Mouse (Mus musculus): ENCODE data around the gene Abcg4. TPM values are rescaled to one million over a fixed set of nuclear protein-coding genes. Genes with fewer than 3 reads are reported as not detected.

Gene Abcg4
- polyA plus RNA-seq, 1 experiment from 2014 or later, result 3.0 TPM

DNA sequence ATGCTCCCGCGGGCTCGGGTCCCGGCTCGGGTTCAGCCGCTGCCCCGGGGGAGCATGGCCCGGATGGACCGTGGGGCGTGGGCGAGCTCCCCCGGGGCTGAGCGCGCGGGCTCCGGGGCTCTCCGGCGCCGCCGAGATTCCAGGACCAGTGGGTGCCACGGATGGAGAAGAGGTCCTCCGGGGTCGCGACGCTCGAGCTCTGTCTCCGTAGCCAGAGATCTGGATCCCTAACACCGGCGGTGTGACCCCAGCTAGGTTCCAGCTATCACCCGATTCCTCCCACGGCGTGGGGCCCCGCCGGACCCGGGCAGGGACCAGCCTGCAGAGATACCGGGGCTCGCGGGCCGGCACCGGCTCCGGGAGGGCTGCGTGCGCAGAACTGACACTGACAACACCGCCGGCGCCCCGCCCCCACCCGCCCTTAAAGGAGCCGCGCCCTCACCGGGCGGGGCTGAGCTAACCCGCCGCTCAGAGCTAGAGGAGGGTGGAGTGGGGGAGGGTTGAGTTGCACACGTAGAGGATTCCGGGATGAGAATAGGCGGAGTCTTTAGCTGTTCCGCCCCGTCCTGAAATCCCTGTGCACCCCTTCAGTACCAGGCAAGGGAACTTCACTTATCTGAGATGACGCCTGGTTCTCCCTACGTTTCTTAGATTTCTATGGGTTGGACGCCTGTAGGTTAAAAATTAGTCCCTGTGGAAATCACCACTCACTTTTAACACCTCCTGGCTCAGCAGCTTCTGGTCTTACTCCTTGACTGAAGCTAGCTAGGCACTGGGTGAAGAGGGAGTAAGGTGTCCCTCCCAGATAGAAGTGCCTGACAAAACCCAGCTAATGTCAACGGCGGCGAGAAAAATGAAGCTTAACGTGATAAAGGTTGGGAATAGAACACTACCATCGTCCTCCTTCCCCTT lies 31.7 kb upstream of the Abcg4 start, which contains the start of gene C2cd2l:
TSS of gene C2cd2l (minus strand) at position 399 of the 912 bp plus-strand sequence.
- Histone ChIP-seq H3K4me3 (ENCODE audit: low read length) (peak within 1 kb of the TSS; percentile 90), H3K9me3 (ENCODE audit: control insufficient read depth, low read length) (no peaks in the 10 kb centered on the region), H3K36me3 (ENCODE audit: control insufficient read depth, insufficient read depth, low read length) (0 out of 2 replicates have a peak, but pooled peaks cover 3% of the 10 kb centered on the region), H3K27me3 (replicated peaks; ENCODE audit: control insufficient read depth, insufficient read depth, low read length) (no peaks in the 10 kb centered on the region), H3K27ac (ENCODE audit: low read length) (peak within 1 kb of the TSS; percentile 78), H3K4me2 (ENCODE audit: low read depth, low read length) (peak within 1 kb of the TSS; percentile 88), H3K9ac (ENCODE audit: low read depth, low read length) (peak within 1 kb of the TSS; percentile 86), H3K4me1 (ENCODE audit: control insufficient read depth, insufficient read depth, low read length) (peaks cover 18% of the 10 kb centered on the region)
- WGBS, result under 1% methylated on average over 66 of the region's 67 CpGs
- peak; percentile 97 for ATAC-seq

DNA sequence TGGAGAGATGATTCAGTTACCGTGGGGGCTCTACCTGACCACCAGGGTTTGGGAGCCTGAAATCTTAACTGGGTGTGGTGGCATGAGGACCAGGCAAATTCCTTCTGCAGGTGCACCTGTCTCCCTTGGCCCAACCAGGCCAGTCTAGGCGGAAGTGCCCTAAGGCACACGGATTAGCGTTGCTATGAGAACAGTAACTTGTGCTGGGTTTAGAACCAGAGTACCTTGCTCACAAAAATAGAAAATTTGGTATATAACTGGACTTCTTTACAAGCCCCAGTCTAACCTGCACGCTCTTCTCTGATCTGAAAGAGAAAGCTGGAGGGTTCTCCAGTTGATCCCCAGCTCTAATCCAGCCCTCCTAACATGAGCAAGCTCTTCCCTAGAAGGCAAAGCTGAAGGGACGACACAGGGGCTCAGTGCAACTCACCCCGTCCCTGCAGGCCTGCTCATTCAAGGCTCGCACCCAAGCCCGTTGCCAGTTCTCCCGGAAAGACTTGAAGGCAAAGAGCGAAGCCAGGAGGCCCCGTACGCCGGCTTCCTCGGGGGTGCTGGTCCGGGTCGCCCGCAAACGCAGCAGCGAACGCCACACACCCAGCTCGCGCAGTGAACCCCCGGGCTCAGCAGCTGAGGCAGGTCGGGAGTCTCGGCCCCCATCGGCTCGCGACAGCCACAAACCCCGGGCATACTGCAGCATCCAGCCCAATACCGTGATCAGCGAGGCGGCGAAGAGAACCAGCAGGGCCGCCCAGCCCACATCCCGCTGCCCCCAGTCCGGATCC lies 30.9 kb upstream of the Abcg4 start:
- Histone ChIP-seq H3K27me3 (replicated peaks; ENCODE audit: control insufficient read depth, insufficient read depth, low read length) (no peaks in the 10 kb centered on the region), H3K36me3 (ENCODE audit: control insufficient read depth, insufficient read depth, low read length) (0 out of 2 replicates have a peak, but pooled peaks cover 3% of the 10 kb centered on the region), H3K27ac (ENCODE audit: low read length) (peak overlapping the region; percentile 78), H3K4me2 (ENCODE audit: low read depth, low read length) (peak overlapping the region; percentile 88), H3K4me1 (ENCODE audit: control insufficient read depth, insufficient read depth, low read length) (peaks cover 18% of the 10 kb centered on the region), H3K9me3 (ENCODE audit: control insufficient read depth, low read length) (no peaks in the 10 kb centered on the region), H3K4me3 (ENCODE audit: low read length) (peak overlapping the region; percentile 90), H3K9ac (ENCODE audit: low read depth, low read length) (peak overlapping the region; percentile 86)
- WGBS, result 3% methylated on average over 37 of the region's 37 CpGs
- ATAC-seq, result peak; percentile 16; the same call in 1 of the 2 replicates

DNA sequence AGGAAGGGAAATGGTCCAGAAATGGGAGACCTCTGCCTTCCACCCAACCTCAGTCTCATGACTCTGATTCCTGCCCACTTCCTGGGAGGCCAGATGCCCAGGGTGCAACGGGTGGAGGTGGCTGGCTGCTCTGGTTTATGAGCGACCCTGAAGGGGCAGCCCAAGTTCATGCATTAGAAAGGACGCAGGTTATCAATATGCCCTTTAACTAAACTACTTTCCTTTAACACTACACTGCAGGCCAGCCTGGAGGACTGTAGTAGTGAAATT lies 30.3 kb upstream of the Abcg4 start:
- Histone ChIP-seq H3K4me3 (ENCODE audit: low read length) (peak overlapping the region; percentile 90), H3K36me3 (ENCODE audit: control insufficient read depth, insufficient read depth, low read length) (0 out of 2 replicates have a peak, but pooled peaks cover 3% of the 10 kb centered on the region), H3K4me1 (ENCODE audit: control insufficient read depth, insufficient read depth, low read length) (peaks cover 18% of the 10 kb centered on the region), H3K4me2 (ENCODE audit: low read depth, low read length) (peak overlapping the region; percentile 88), H3K27me3 (replicated peaks; ENCODE audit: control insufficient read depth, insufficient read depth, low read length) (no peaks in the 10 kb centered on the region), H3K9me3 (ENCODE audit: control insufficient read depth, low read length) (no peaks in the 10 kb centered on the region), H3K9ac (ENCODE audit: low read depth, low read length) (peak overlapping the region; percentile 86), H3K27ac (ENCODE audit: low read length) (peak overlapping the region; percentile 78)
- 32% methylated on average over 3 of the region's 3 CpGs for WGBS
- no peak for ATAC-seq

DNA sequence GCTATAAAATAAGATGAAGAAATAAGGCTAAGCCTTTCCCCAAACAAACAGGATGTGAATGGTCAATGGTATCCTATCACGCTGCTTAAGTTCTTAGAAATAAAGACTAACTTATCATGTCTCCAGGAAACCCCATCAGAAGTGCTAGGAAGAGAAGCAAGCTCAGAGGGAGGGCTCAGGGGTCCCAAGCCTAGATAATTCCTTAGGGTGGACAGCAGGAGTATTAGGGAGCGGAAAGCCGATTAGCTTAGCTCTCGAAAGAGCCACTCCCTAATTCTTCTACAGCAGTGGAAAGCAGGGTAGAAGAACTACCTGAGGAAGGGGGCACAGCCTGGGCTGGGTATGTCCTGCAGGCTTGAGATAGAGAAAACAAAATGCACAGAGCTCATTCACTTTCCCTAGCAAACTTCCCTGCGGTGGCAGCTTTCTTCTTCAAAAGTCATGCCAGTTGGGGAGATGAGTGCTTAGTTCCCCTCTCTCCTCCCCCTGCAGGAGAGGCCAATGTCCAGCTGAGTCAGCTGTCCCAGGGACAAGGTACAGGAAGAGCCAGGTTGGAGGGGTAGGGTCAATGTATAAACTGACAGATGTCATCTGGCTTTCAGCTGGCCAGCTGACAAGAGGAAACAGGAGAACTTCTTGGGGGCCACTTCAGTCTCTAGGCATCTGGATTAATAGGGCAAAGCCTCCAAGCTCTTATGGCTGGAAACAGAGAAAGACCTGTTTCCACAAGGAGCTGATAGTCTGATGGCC lies 29.8 kb upstream of the Abcg4 start:
- 56% methylated on average over 5 of the region's 5 CpGs for WGBS
- peak overlapping the region; percentile 86 for H3K9ac ChIP-seq (ENCODE audit: low read depth, low read length)
- H3K4me2 ChIP-seq (ENCODE audit: low read depth, low read length), result peak overlapping the region; percentile 88
- H3K27ac ChIP-seq (ENCODE audit: low read length), result peak overlapping the region; percentile 78
- no peaks in the 10 kb centered on the region for H3K9me3 ChIP-seq (ENCODE audit: control insufficient read depth, low read length)
- H3K4me3 ChIP-seq (ENCODE audit: low read length), result peak overlapping the region; percentile 90
- peaks cover 8% of the 10 kb centered on the region; the same call in 1 of the 2 replicates for H3K36me3 ChIP-seq (ENCODE audit: control insufficient read depth, insufficient read depth, low read length)
- peak; percentile 54 for ATAC-seq
- H3K27me3 ChIP-seq (replicated peaks; ENCODE audit: control insufficient read depth, insufficient read depth, low read length), result no peaks in the 10 kb centered on the region
- H3K4me1 ChIP-seq (ENCODE audit: control insufficient read depth, insufficient read depth, low read length), result peaks cover 18% of the 10 kb centered on the region

DNA sequence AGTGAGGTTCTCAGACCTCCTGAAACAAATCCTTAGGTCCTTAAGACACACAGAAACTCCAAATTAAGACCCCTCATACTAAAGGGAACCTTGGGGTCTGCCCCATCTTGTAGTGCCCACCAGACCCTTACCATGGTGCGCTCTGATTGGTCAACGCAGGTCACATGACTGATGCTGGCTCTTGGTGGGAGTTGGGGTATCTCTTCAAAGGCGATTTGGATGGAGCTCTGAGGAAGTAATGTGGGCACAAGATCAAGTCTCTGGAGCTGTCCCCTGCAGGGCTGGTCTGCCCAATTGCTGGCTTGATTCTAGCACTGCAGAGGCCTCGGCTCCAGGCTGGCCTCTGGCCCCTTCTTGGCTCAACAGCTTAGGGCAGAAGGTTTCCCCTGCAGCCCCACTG lies 29.0 kb upstream of the Abcg4 start:
- 71% methylated on average over 4 of the region's 4 CpGs for WGBS
- H3K4me3 ChIP-seq (ENCODE audit: low read length), result 0 out of 2 replicates have a peak overlapping the region, but pooled peaks have one; percentile 90

DNA sequence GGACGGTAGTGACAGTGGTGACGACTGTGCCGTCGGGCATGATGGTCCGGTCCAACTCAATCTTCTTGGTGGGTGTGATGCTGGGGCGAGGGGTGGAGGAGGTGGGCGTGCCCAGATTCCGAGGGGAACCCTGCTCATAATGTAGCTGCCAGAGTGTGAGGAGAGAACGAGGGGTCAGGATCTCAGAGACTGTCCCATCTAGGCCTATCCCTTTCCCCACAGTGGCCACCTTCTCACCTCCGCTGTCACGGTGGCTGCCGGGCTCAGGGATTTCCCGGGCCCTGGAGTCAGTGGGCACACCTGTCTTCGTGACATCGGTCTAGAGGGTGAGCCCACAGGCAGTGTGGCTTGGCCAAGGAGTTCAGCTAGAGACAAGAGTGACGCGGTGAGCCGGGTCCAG lies 26.5 kb upstream of the Abcg4 start:
- Histone ChIP-seq H3K9ac (ENCODE audit: low read depth, low read length) (no peak overlapping the region), H3K27ac (ENCODE audit: low read length) (no peak overlapping the region), H3K4me2 (ENCODE audit: low read depth, low read length) (no peak overlapping the region), H3K4me3 (ENCODE audit: low read length) (no peak overlapping the region), H3K9me3 (ENCODE audit: control insufficient read depth, low read length) (no peaks in the 10 kb centered on the region), H3K36me3 (ENCODE audit: control insufficient read depth, insufficient read depth, low read length) (peaks cover 10% of the 10 kb centered on the region; the same call in 1 of the 2 replicates), H3K27me3 (replicated peaks; ENCODE audit: control insufficient read depth, insufficient read depth, low read length) (no peaks in the 10 kb centered on the region), H3K4me1 (ENCODE audit: control insufficient read depth, insufficient read depth, low read length) (peaks cover 27% of the 10 kb centered on the region)
- no peak for ATAC-seq
- WGBS, result 88% methylated on average over 18 of the region's 18 CpGs

More for the DNA sequence above, 29.0 kb upstream of the Abcg4 start:
- no peak overlapping the region; the same call in 1 of the 2 replicates for H3K4me2 ChIP-seq (ENCODE audit: low read depth, low read length)
- no peak for ATAC-seq
- no peaks in the 10 kb centered on the region for H3K27me3 ChIP-seq (replicated peaks; ENCODE audit: control insufficient read depth, insufficient read depth, low read length)
- peaks cover 10% of the 10 kb centered on the region; the same call in 1 of the 2 replicates for H3K36me3 ChIP-seq (ENCODE audit: control insufficient read depth, insufficient read depth, low read length)
- H3K27ac ChIP-seq (ENCODE audit: low read length), result no peak overlapping the region
- H3K9me3 ChIP-seq (ENCODE audit: control insufficient read depth, low read length), result no peaks in the 10 kb centered on the region
- no peak overlapping the region for H3K9ac ChIP-seq (ENCODE audit: low read depth, low read length)
- H3K4me1 ChIP-seq (ENCODE audit: control insufficient read depth, insufficient read depth, low read length), result peaks cover 18% of the 10 kb centered on the region

DNA sequence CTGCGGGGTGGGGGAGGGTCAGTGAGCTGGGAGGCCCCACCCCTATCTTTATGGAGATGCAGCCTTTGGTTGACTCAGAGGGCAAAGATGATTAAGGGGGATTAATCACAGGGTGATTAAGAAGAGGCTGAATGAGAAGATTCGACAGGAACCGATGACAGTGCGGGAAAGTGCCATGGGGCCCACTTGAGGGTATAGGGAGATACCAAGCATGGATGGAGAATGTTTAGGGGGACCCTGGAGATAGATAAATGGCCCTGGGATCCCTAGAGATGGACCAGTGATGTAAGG lies 25.8 kb upstream of the Abcg4 start:
- 71% methylated on average over 4 of the region's 4 CpGs for WGBS
- peaks cover 10% of the 10 kb centered on the region; the same call in 1 of the 2 replicates for H3K36me3 ChIP-seq (ENCODE audit: control insufficient read depth, insufficient read depth, low read length)
- H3K27ac ChIP-seq (ENCODE audit: low read length), result no peak overlapping the region

DNA sequence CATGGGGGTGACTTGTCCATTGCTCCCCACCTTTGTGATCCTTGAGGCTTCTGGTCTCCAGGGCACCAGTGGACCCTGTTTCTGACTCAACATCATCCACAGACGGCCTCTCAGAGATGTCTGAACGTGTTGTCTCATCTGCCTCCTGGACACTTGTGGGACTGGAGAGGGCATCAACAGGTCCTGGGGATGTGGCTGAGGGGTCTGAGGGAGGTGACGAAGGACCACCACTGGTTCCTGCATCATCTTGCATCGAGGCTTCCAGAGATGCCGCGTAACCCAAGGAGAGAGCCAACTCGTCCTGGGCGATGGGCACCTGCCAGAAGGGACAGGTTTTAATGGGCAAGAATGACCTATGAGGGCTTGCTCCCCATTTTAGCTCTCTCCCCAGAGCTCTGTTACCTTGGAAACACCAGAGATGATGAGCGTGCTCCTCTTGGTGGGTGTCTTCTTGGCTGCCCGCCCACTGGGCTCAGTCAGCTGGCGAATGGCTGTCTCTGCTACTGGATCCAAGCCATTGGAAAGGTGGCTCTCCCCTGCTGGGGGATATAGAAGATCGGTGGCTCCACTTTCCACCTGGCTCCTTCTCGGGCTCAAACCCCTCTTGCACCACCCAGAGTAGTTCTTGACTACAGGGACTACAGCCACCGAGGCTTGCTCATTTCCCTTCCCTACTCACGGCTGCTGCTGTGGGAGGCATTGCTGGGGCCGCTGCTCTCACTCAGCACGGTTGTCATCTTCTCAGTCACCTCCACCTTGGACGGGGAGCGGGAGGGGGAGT lies 25.3 kb upstream of the Abcg4 start:
- Histone ChIP-seq H3K36me3 (ENCODE audit: control insufficient read depth, insufficient read depth, low read length) (peaks cover 10% of the 10 kb centered on the region; the same call in 1 of the 2 replicates), H3K9ac (ENCODE audit: low read depth, low read length) (no peak overlapping the region), H3K9me3 (ENCODE audit: control insufficient read depth, low read length) (no peaks in the 10 kb centered on the region), H3K27me3 (replicated peaks; ENCODE audit: control insufficient read depth, insufficient read depth, low read length) (no peaks in the 10 kb centered on the region), H3K4me1 (ENCODE audit: control insufficient read depth, insufficient read depth, low read length) (peaks cover 22% of the 10 kb centered on the region), H3K4me3 (ENCODE audit: low read length) (no peak overlapping the region), H3K27ac (ENCODE audit: low read length) (no peak overlapping the region), H3K4me2 (ENCODE audit: low read depth, low read length) (no peak overlapping the region)
- ATAC-seq, result no peak
- WGBS, result 76% methylated on average over 19 of the region's 19 CpGs

More for the DNA sequence above, 25.8 kb upstream of the Abcg4 start:
- H3K9me3 ChIP-seq (ENCODE audit: control insufficient read depth, low read length), result no peaks in the 10 kb centered on the region
- no peak overlapping the region for H3K4me3 ChIP-seq (ENCODE audit: low read length)
- H3K4me2 ChIP-seq (ENCODE audit: low read depth, low read length), result no peak overlapping the region
- H3K27me3 ChIP-seq (replicated peaks; ENCODE audit: control insufficient read depth, insufficient read depth, low read length), result no peaks in the 10 kb centered on the region
- no peak for ATAC-seq
- H3K9ac ChIP-seq (ENCODE audit: low read depth, low read length), result no peak overlapping the region
- H3K4me1 ChIP-seq (ENCODE audit: control insufficient read depth, insufficient read depth, low read length), result peaks cover 27% of the 10 kb centered on the region

Measured in intestine, embryonic 16.5 days (tissue).